Mouse (Mus musculus): ENCODE data around the gene Foxn3.

Foxn3 gene

DNA sequence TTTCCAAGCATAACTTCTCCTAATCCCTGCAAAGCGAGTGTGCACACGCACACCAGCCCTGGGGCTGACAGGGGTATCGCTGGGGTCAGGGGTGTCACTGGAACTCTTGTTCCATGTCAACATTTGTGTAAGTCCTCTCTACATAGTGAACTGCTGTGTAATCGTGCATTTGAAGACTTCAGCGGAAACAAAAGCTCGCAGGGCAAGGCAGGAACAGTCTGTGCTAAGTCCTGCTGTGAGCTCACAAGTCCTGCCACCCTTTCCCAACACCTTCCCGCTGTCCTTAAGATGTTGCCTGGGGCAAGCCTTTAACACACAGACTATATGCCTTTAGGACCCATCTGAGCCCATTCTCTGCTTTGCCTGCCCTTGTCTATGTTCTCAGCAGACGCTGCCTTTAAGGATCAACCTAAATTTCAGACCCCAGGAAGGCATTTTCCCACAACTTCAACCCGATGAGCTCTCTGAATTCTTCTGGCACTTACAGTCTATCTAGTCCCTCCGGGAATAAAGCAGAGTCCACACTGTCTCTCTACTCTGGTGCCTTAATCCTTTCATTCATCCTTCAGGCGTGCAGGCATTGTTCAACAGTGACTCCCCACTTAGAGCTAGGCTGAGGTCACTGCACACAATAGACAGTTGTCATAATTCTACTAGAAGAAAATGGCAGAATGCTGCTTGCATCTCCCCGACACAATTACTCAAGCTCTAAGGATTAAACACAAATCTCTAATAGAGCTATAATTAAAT, 264.4 kb downstream of the Foxn3 start:
- DNase-seq (ENCODE audit: low read depth, low spot score): no peak

DNA sequence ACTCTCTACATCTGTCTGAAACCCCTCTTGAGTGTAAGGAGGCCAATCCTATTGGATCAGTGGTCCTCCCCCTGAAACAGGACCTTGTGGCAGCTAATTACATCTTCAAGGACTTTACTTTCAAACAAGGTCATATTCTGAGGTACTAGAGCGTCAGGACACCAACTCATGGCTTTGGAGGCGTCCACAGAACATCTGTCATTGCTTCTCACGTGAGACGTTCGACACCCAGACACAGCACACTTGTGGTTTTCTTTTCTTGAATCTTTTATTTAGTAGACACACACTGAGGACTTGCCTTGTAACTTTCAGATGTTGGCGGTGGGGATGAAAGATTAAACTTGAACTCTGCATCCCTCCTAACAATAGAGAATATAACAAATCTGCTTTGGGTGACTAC, 265.1 kb downstream of the Foxn3 start:
- DNase-seq (ENCODE audit: low read depth, low spot score): no peak

DNA sequence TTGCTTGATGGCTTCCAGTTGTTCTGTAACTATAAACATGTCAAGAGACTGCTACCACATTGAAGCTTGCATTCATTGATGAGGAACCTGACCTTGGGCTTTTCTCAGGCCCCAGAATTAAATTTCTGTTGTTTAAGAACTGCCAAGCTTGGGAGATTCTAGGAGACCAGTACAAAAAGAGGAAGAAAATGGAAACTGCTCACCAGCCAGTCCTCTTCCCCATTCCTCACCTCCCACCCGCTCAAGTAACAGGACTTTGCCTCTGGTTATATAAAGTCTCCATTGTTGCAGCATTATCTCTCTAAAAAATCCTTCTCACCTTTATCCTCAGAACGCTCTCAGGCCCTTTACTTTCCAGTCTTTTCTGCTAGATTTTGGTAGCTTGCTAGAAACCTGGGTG, 265.6 kb downstream of the Foxn3 start:
- DNase-seq (ENCODE audit: low read depth, low spot score): no peak

- DNase-seq (ENCODE audit: low read depth, low spot score): no peak
These were observed 269.9 kb downstream of the Foxn3 start for GRCm38 (mm10) chr12:99293532-99293931.

DNA sequence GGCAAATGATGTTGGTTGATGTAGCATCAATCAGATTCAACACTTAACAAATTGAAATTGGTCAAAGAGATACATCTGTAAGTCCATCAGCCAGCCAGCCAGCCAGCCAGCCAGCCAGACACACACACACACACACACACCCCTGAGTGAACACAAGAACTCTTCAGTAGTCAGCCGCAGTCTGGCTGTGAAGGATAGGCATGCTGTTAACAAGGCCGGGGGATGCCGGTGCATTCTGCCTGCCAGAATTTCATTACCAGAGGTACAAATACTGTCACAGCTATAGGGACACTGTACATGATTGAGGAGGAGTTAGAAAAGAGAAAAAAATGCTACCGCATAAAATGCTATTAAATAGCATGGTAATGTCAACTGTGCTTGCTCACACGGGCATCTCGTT, 271.2 kb downstream of the Foxn3 start:
- no peak for DNase-seq (ENCODE audit: low read depth, low spot score)

GRCm38 (mm10) chr12:99287081-99287480, 276.3 kb downstream of the Foxn3 start:
- DNase-seq (ENCODE audit: low read depth, low spot score): no peak

- no peak for DNase-seq (ENCODE audit: low read depth, low spot score)
These were observed 276.7 kb downstream of the Foxn3 start for GRCm38 (mm10) chr12:99286662-99287061.

- no peak for DNase-seq (ENCODE audit: low read depth, low spot score)
These were observed 277.7 kb downstream of the Foxn3 start for GRCm38 (mm10) chr12:99285656-99286055.

DNA sequence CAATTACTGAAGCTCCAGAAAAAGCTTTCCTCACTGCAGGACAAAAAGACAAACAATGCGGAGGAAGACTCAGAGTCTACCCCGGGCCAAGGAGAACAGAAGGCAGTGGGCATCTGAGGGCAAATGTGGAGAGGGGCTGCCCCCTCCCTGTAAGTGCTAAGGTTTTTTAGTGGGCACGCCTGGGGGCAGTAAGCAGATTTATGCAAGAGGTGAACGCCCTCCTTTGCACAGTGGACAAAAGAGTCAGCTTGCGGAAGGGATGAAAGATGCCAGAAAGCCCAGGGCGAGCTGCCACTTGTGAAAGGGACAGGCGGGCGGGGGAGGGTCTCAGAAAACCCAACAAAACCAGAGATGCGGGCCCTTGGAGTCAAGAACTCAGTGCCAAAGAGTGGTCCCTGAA, 278.2 kb downstream of the Foxn3 start:
- no peak for DNase-seq (ENCODE audit: low read depth, low spot score)

- DNase-seq (ENCODE audit: low read depth, low spot score): peak; percentile 32
These were observed 278.8 kb downstream of the Foxn3 start for GRCm38 (mm10) chr12:99284419-99285069.

DNA sequence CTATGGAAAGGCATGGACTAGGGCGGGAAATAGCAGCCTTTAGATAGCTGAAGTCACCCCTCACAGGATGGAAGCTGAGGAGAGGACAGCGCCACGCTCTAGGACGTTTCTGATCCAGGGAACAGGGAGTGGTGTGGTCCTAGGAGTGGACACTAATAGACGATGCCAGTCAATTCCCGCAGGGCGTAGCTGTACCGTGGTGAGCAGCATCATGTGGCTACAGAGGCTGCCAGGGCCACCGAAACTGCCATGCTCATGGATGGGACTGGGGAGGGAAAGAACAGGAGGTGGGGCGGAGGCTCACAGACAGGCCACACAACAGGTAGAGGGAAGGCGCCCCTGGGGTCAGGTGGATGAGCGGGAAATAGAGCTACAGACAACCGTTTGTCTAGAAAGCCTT, 282.6 kb downstream of the Foxn3 start:
- DNase-seq (ENCODE audit: low read depth, low spot score): no peak

DNA sequence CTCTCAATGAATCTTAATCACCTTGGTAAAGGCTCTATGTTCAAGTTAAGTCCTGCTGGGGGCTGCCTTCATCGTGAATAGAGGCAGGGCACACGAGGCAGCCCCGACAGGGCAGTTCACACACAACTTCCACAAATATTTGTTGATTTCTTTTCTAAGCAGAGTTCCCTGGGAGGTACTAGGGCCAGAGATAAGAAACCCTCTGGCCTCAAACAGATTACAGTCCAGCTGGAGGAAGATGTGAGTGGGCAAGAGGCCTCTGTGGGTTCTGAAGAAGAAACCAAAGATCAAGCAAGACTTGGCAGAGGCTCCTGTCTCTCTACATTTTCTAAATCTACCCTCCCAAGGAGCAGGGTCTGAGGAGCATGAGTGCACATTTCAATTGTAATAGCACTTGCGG, 283.1 kb downstream of the Foxn3 start:
- no peak for DNase-seq (ENCODE audit: low read depth, low spot score)

- no peak for DNase-seq (ENCODE audit: low read depth, low spot score)
These were observed 284.0 kb downstream of the Foxn3 start for GRCm38 (mm10) chr12:99279426-99279825.

GRCm38 (mm10) chr12:99274589-99274988, 288.8 kb downstream of the Foxn3 start:
- no peak for DNase-seq (ENCODE audit: low read depth, low spot score)

DNA sequence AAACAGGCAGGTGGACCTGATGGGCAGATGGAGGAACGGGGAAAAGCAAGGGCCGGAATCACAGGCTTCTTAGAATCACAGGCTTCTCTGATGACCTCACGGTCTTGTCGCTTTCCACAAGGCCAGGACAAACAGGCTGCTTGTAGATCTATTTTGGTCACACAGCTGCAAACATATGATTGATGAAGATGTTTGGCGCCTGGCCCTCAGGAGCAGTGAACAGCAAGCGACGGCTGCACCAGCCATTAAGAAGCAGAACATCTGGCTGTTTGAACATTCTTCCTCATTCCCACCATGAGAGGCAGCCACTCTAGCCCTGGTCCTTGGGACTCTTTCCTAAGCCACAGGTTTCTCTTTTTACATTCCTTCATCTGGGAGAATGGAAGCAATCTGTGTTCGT, 294.0 kb downstream of the Foxn3 start:
- DNase-seq (ENCODE audit: low read depth, low spot score): peak; percentile 16

DNA sequence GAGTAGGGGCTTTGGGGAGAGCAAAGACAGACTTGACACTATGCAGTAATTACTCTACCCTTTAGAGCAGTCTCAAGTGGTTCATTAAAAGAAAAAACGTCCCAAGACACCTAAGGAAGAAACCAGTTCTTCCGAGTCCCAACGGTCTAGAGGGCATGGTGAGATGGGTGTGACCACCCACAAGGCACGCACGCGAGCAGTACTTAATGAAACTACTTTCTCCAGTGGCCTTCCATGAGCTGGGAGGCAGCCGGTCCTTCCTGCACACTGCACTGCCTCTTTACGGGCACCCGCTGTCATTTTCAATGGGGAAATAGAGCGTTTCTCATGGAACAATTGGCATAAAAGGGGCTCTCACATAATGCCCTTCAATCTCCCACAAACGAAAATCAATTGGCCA, 294.4 kb downstream of the Foxn3 start:
- DNase-seq (ENCODE audit: low read depth, low spot score): no peak

DNA sequence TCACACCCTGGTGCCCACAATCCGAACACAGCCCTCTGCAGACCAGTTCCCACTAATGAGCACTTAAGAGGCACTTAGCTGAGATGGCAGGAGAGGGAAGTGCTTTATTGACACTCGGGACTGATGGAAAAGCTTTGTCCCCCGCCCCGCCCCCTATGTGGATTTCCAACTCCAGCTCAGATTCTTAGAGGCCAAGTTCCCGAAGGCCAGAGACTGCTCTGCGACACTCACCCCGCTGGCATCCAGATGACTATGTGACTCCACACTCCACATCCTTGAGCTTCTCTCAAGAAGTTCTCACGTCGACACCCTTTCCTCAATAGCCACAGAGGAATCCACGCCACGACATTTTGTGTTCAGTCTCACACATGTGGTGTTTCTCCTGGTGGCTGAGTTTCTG, 295.6 kb downstream of the Foxn3 start:
- DNase-seq (ENCODE audit: low read depth, low spot score): no peak

DNA sequence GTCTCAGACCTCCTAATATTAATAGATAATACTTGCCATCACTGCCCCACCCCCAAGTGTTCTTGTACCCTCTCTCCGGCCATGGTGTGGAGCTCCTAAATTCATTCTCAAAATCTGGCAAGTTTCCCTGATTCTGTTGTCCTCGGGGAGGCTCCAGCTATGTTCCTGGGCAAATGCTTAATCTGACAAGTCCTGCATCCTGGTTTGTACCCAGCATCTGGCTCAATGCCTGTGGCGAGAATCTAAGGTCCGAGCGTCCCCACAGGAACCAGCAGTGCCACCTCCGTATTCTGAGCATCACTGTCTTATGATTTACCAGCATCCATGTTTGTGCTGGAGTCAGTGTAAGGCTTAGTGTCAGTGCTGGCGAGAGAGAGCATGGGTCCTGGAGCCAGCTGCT, 296.9 kb downstream of the Foxn3 start:
- no peak for DNase-seq (ENCODE audit: low read depth, low spot score)

DNA sequence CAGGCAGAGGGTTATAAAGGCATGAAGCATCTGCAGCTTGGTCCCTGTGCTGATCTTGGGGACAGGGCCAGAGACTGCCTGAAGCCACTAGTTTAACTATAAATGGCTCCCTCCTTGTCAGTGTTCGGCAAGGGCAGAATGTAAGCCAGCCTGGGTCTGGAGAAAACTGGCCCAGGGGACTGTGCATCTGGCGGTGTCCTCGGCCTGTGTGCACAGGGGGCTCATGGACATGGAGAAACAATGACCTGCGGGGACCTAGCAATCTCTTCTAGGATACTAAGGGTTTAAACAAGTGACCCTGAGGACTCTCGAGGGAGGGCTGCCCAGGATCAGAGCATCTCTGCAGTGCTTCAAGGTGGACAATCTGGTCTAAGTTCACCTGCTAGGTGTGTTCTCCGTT, 297.6 kb downstream of the Foxn3 start:
- no peak for DNase-seq (ENCODE audit: low read depth, low spot score)

DNA sequence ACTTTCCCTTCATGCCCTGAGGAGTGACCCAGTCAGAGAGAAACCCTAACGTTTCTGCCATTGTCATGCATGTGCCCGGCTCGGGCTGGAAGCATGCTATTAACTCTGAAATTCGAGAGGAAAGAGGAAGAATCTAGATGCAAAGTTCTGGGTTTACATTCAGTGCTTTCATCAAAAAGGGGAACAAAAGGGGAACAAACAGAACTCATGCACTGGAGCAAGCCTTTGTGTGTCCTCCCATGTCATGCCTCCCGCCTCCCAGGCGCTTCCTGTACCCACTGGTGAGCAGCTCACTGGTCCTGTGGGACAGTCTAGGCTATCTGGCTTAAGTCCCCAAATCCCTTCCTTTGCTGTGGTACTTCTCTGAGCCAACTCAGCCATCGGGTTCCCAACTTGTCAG, 299.0 kb downstream of the Foxn3 start:
- DNase-seq (ENCODE audit: low read depth, low spot score): peak; percentile 44

DNA sequence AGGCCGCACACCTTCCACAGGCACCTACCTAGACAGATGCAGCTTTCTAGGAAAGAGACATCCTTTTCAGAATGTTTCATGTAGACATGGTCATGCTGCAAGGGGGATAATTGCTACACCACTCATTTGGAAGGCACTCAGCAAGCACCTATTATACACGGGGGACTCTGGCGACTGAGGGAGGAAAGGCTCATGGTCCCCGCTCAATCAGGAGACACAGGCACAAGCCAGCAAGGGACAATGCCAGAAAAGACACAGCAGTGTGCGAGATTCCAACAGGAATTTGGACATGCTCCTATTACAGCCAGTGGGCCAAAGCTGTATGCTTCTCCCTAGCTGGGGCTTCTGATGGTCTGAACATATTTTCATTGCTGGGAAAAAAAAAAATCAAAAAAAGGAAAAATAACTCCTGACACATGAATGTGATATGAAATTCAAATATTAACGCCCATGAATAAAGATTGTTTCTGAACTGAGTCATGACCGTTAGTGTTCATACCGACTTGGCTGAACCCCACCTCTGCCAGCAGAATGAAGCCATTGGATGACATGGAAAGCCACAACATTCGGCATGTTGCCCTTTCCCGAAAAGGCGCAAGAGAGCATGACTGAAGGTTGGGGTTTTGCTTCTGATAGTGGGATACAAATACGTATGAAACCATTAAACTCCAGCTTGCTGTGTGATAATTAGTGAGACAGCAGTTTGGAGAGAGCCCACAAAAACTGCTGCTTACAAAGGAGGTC, 299.6 kb downstream of the Foxn3 start:
- DNase-seq (ENCODE audit: low read depth, low spot score): no peak

GRCm38 (mm10) chr12:99262840-99263239, 300.5 kb downstream of the Foxn3 start:
- no peak for DNase-seq (ENCODE audit: low read depth, low spot score)
